Mouse (Mus musculus) stomach, embryonic 16.5 days (tissue): ENCODE results near the gene Gkn3. TPM values are rescaled to one million over a fixed set of nuclear protein-coding genes. Genes with fewer than 3 reads are reported as not detected.

ENCODE experiments used
- ATAC-seq: fragments of 200-750 bp; cut with Nextera tagmentation; 2 replicates; pipeline ENCODE4 v1.8.0; 2017; ENCODE audit warnings: moderate number of reproducible peaks, moderate TSS enrichment; ENCODE audit not compliant: insufficient read depth, low FRiP score
- H3K27ac ChIP-seq: fragments of 300-500 bp; sonication (generic); 2 replicates; pipeline ENCODE4 v1.5.1; 2014; ENCODE audit warnings: low read length
- H3K27me3 ChIP-seq: fragments of 300-500 bp; sonication (generic); 2 replicates; pipeline ENCODE4 v1.6.1; 2014; ENCODE audit warnings: low read length, control low read depth, mixed read lengths; ENCODE audit not compliant: control insufficient read depth, insufficient read depth
- H3K36me3 ChIP-seq: fragments of 300-500 bp; sonication (generic); 2 replicates; pipeline ENCODE4 v1.6.1; 2014; ENCODE audit warnings: low read length; ENCODE audit not compliant: control insufficient read depth, insufficient read depth
- H3K4me1 ChIP-seq: fragments of 300-500 bp; sonication (generic); 2 replicates; pipeline ENCODE4 v1.6.1; 2014; ENCODE audit warnings: low read length, control low read depth, mixed read lengths; ENCODE audit not compliant: control insufficient read depth, insufficient read depth
- H3K4me2 ChIP-seq: fragments of 300-500 bp; sonication (generic); 2 replicates; pipeline ENCODE4 v1.6.1; 2014; ENCODE audit warnings: low read depth, low read length, mixed read lengths
- H3K4me3 ChIP-seq: fragments of 300-500 bp; sonication (generic); replicated peaks from 2 replicates; pipeline ENCODE4 v1.5.1; 2014; ENCODE audit warnings: mild to moderate bottlenecking, low read length
- H3K9ac ChIP-seq: fragments of 300-500 bp; sonication (generic); 2 replicates; pipeline ENCODE4 v1.6.1; 2014; ENCODE audit warnings: low read length
- H3K9me3 ChIP-seq: fragments of 300-500 bp; sonication (generic); replicated peaks from 2 replicates; pipeline ENCODE4 v1.6.1; 2016; ENCODE audit warnings: low read length, control low read depth; ENCODE audit not compliant: control insufficient read depth
- WGBS: fragments of 180-500 bp; shearing (Covaris S2); extraction: QIAGEN DNeasy Blood & Tissue Kit; methylation state at CpG from one replicate; pipeline ENCODE4 v1.1.7; 2014; 5-methylcytosine and 5-hydroxymethylcytosine counted together
- polyA plus RNA-seq: library from polyadenylated mRNA; unstranded; fragments of >200 nt; fragmentation: Nextera tagmentation; extraction: Ambion mirVana; gene quantifications from 2 replicates; pipeline ENCODE4 v1.2.1, GENCODE M21; 2015

The Gkn3 gene
- polyA plus RNA-seq, 1 experiment from 2014 or later, result 8.3 TPM

GRCm38 (mm10) chr6:87383926-87384691, 4.6 kb downstream of the Gkn3 start:
- peak overlapping the region; percentile 40 for H3K4me3 ChIP-seq
- WGBS, result 11% methylated on average over 24 of the region's 24 CpGs
- no peak overlapping the region for H3K27ac ChIP-seq
- H3K27me3 ChIP-seq, result 0 out of 2 replicates have a peak, but pooled peaks cover 4% of the 10 kb centered on the region
- H3K9ac ChIP-seq, result peak overlapping the region; percentile 56
- ATAC-seq, result 0 out of 2 replicates have a peak, but pooled peaks have one; percentile 37
- 0 out of 2 replicates have a peak, but pooled peaks cover 7% of the 10 kb centered on the region for H3K4me1 ChIP-seq
- peak overlapping the region; percentile 60 for H3K4me2 ChIP-seq
- no peaks in the 10 kb centered on the region for H3K9me3 ChIP-seq
- H3K36me3 ChIP-seq, result no peaks in the 10 kb centered on the region

GRCm38 (mm10) chr6:87373057-87373456, 15.7 kb downstream of the Gkn3 start, which contains the start of gene Gkn2:
Gkn2 (plus strand) TSS chr6:87373357.
- Histone ChIP-seq H3K27me3 (no peaks in the 10 kb centered on the region; the same call in 1 of the 2 replicates), H3K4me1 (no peaks in the 10 kb centered on the region), H3K36me3 (no peaks in the 10 kb centered on the region), H3K9ac (no peak within 1 kb of the TSS), H3K9me3 (no peaks in the 10 kb centered on the region), H3K4me2 (no peak within 1 kb of the TSS), H3K27ac (no peak within 1 kb of the TSS), H3K4me3 (no peak within 1 kb of the TSS)
- no peak for ATAC-seq
- 75% methylated on average over 9 of the region's 9 CpGs for WGBS

- no peak overlapping the region for H3K4me2 ChIP-seq
- H3K9ac ChIP-seq, result no peak overlapping the region
- no peaks in the 10 kb centered on the region for H3K4me1 ChIP-seq
- WGBS, result 69% methylated on average over 5 of the region's 5 CpGs
- H3K4me3 ChIP-seq, result no peak overlapping the region
- no peak for ATAC-seq
- no peaks in the 10 kb centered on the region for H3K36me3 ChIP-seq
- no peak overlapping the region for H3K27ac ChIP-seq
- no peaks in the 10 kb centered on the region for H3K27me3 ChIP-seq
- no peaks in the 10 kb centered on the region for H3K9me3 ChIP-seq
Measured at GRCm38 (mm10) chr6:87369223-87369622, 19.5 kb downstream of the Gkn3 start.

GRCm38 (mm10) chr6:87354441-87354840, 34.3 kb downstream of the Gkn3 start:
- H3K4me1 ChIP-seq, result peaks cover 8% of the 10 kb centered on the region; the same call in 1 of the 2 replicates
- no peaks in the 10 kb centered on the region for H3K9me3 ChIP-seq
- no peak overlapping the region for H3K4me2 ChIP-seq
- H3K4me3 ChIP-seq, result no peak overlapping the region
- no peaks in the 10 kb centered on the region for H3K36me3 ChIP-seq
- WGBS, result 49% methylated on average over 5 of the region's 5 CpGs
- peak; percentile 75; the same call in 1 of the 2 replicates for ATAC-seq
- no peaks in the 10 kb centered on the region for H3K27me3 ChIP-seq
- H3K27ac ChIP-seq, result no peak overlapping the region
- no peak overlapping the region for H3K9ac ChIP-seq

- peaks cover 8% of the 10 kb centered on the region; the same call in 1 of the 2 replicates for H3K4me1 ChIP-seq
- no peaks in the 10 kb centered on the region for H3K36me3 ChIP-seq
- no peak within 1 kb of the TSS for H3K9ac ChIP-seq
- H3K9me3 ChIP-seq, result no peaks in the 10 kb centered on the region
- H3K4me2 ChIP-seq, result no peak within 1 kb of the TSS
- peak; percentile 58; the same call in 1 of the 2 replicates for ATAC-seq
- H3K4me3 ChIP-seq, result no peak within 1 kb of the TSS
- no peak within 1 kb of the TSS for H3K27ac ChIP-seq
- 73% methylated on average over 8 of the region's 8 CpGs for WGBS
- no peaks in the 10 kb centered on the region for H3K27me3 ChIP-seq
Measured at GRCm38 (mm10) chr6:87350829-87351228, 37.9 kb downstream of the Gkn3 start, which contains the start of gene Gkn1. Gkn1 (minus strand) TSS chr6:87350942.

- Histone ChIP-seq H3K4me1 (peaks cover 17% of the 10 kb centered on the region), H3K4me2 (peak overlapping the region; percentile 76; the same call in 1 of the 2 replicates), H3K27ac (no peak overlapping the region), H3K36me3 (no peaks in the 10 kb centered on the region), H3K27me3 (no peaks in the 10 kb centered on the region), H3K9ac (no peak overlapping the region), H3K9me3 (no peaks in the 10 kb centered on the region), H3K4me3 (peak overlapping the region; percentile 72; the same call in 1 of the 2 replicates)
- 25% methylated on average over 6 of the region's 6 CpGs for WGBS
- no peak for ATAC-seq
Measured at GRCm38 (mm10) chr6:87335935-87336295, 52.8 kb downstream of the Gkn3 start.

GRCm38 (mm10) chr6:87335091-87335934, 53.4 kb downstream of the Gkn3 start, which contains the start of gene Antxr1:
Antxr1 (minus strand) TSS chr6:87335821.
- Histone ChIP-seq H3K36me3 (no peaks in the 10 kb centered on the region), H3K4me1 (peaks cover 22% of the 10 kb centered on the region), H3K9me3 (no peaks in the 10 kb centered on the region), H3K27me3 (no peaks in the 10 kb centered on the region), H3K4me3 (peak within 1 kb of the TSS; percentile 72), H3K4me2 (peak within 1 kb of the TSS; percentile 76), H3K9ac (peak within 1 kb of the TSS; percentile 87), H3K27ac (peak within 1 kb of the TSS; percentile 94)
- ATAC-seq, result peak; percentile 76; the same call in 1 of the 2 replicates
- WGBS, result under 1% methylated on average over 54 of the region's 54 CpGs

- peak overlapping the region; percentile 76 for H3K4me2 ChIP-seq
- H3K4me1 ChIP-seq, result peaks cover 24% of the 10 kb centered on the region
- peak overlapping the region; percentile 94 for H3K27ac ChIP-seq
- H3K27me3 ChIP-seq, result no peaks in the 10 kb centered on the region
- H3K9ac ChIP-seq, result peak overlapping the region; percentile 87
- no peaks in the 10 kb centered on the region for H3K9me3 ChIP-seq
- no peak for ATAC-seq
- H3K4me3 ChIP-seq, result peak overlapping the region; percentile 72
- whole genome bisulfite sequencing, result 19% methylated on average over 11 of the region's 11 CpGs
- H3K36me3 ChIP-seq, result no peaks in the 10 kb centered on the region
Measured at GRCm38 (mm10) chr6:87334361-87335090, 54.2 kb downstream of the Gkn3 start.
